Mouse (Mus musculus) neural tube, embryonic 12.5 days (tissue): Measurements from ENCODE around the gene Fis1. TPM values are rescaled to one million over a fixed set of nuclear protein-coding genes. Genes with fewer than 3 reads are reported as not detected.
"Not testable (repeated sequence)": the region's sequence is repeated elsewhere in the genome, so short reads cannot be mapped to it uniquely, and the experiment has no call there.

Source experiments
- ATAC-seq: fragments of 200-750 bp; cut with Nextera tagmentation; 2 replicates; pipeline ENCODE4 v1.8.0; 2017; ENCODE audit warnings: low read depth, mild to moderate bottlenecking, moderate TSS enrichment, moderate library complexity; ENCODE audit not compliant: low FRiP score
- H3K27ac ChIP-seq: fragments of 300-500 bp; sonication (generic); 2 replicates; pipeline ENCODE4 v1.5.1; 2016
- H3K27me3 ChIP-seq: fragments of 300-500 bp; sonication (generic); replicated peaks from 2 replicates; pipeline ENCODE4 v1.6.1; 2016; ENCODE audit warnings: mild to moderate bottlenecking
- H3K36me3 ChIP-seq: fragments of 300-500 bp; sonication (generic); 2 replicates; pipeline ENCODE4 v1.6.1; 2016; ENCODE audit warnings: mild to moderate bottlenecking
- H3K4me1 ChIP-seq: fragments of 300-500 bp; sonication (generic); 2 replicates; pipeline ENCODE4 v1.6.1; 2016
- H3K4me2 ChIP-seq: fragments of 300-500 bp; sonication (generic); replicated peaks from 2 replicates; pipeline ENCODE4 v1.6.1; 2016; ENCODE audit warnings: mild to moderate bottlenecking
- H3K4me3 ChIP-seq: fragments of 300-500 bp; sonication (generic); 2 replicates; pipeline ENCODE4 v1.5.1; 2016
- H3K9ac ChIP-seq: fragments of 300-500 bp; sonication (generic); 2 replicates; pipeline ENCODE4 v1.6.1; 2016; ENCODE audit warnings: mild to moderate bottlenecking
- H3K9me3 ChIP-seq: fragments of 300-500 bp; sonication (generic); 2 replicates; pipeline ENCODE4 v1.6.1; 2016; ENCODE audit warnings: mild to moderate bottlenecking
- WGBS: fragments of 180-500 bp; shearing (Covaris S2); methylation state at CpG from one replicate; pipeline ENCODE4 v1.1.7; 2016; 5-methylcytosine and 5-hydroxymethylcytosine counted together
- polyA plus RNA-seq: library from polyadenylated mRNA; unstranded; fragments of >200 nt; fragmentation: Nextera tagmentation; extraction: Ambion mirVana; gene quantifications from 2 replicates; pipeline ENCODE4 v1.2.1, GENCODE M21; 2016

Fis1 gene
- polyA plus RNA-seq, 1 experiment from 2014 or later = 304 TPM

DNA sequence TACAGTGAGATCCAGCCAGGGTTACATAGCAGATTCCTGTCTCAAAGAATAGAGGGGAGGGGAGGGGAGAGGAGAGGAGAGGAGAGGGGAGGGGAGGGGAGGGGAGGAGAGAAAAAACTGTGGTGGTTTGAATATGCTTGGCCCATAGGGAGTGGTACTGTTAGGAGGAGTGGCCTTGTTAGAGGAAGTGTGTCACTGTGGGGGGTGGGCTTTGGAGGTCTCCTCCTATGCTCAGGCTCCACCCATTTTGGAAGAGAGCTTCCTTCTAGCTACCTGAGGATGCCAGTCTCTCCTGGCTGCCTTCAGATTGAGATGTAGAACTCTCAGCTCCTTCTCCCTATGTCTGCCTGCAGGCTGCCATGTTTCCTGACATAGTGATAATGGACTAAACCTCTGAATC is 5.2 kb upstream of the Fis1 start:
- H3K9ac ChIP-seq = no peak overlapping the region
- H3K36me3 ChIP-seq = no peaks in the 10 kb centered on the region
- no peak overlapping the region for H3K27ac ChIP-seq
- no peak overlapping the region for H3K4me2 ChIP-seq
- H3K4me3 ChIP-seq = no peak overlapping the region
- no peak for ATAC-seq
- no peaks in the 10 kb centered on the region for H3K9me3 ChIP-seq
- 0 out of 2 replicates have a peak, but pooled peaks cover 4% of the 10 kb centered on the region for H3K4me1 ChIP-seq
- H3K27me3 ChIP-seq = no peaks in the 10 kb centered on the region

DNA sequence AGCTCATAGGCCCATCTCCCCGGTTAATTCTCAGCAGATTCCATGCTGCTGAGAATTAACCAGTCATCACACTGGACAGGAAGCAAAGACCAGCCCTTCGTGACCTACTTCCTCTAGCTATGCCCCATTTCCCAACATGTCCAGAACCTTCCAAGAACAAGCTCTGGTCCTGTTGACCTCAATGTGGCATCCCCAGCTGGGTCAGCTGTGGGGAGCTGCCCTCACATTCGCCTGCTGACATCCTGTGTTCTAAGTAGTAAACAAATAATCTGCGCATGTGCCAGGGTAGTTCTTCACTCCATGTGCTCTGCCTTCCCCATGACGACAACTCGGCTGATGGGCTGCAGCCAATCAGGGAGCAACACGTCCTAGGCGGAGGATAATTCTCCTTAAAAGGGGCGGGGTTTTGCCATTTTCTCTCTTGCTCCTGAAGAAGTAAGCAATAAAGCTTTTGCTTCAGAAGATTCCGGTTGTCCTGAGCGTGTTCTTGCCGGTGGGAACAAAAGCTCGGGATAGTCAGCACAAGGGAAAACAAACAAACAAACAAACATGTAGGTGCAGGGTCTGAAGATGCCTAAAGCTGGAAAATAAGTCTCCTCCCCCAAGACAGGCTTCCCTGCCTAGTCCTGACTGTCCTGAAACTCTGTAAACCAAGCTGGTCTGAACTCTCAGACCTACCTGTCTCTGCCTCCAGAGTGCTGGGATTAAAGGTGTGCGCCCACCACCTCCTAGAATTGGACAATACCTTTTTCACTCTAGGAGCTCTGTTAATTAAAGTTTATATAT is 3.3 kb upstream of the Fis1 start:
- H3K27me3 ChIP-seq = not testable (repeated sequence)
- WGBS = 85% methylated on average over 14 of the region's 14 CpGs

DNA sequence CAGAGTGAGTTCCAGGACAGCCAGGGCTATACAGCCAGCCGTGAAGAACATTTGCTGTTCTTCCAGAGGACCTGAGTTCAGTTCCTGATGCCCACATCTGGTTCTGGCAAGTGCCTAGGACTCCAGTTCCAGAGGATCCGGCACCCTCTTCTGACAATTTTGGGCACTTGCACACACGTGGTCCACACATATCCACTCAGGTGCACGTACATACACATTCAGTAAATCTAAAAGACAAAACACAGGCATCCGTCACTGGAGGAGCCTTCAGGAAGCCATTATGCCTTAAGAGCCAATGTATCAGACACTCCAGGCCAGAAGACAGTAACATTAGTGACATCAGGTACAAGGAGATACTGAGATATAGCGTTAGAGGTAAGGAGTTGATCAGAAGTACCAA is 2.6 kb upstream of the Fis1 start:
- no peak overlapping the region for H3K9ac ChIP-seq
- H3K27ac ChIP-seq = no peak overlapping the region
- no peaks in the 10 kb centered on the region; the same call in 1 of the 2 replicates for H3K36me3 ChIP-seq
- ATAC-seq = no peak
- H3K4me2 ChIP-seq = no peak overlapping the region
- H3K4me3 ChIP-seq = no peak overlapping the region
- 92% methylated on average over 6 of the region's 6 CpGs for WGBS
- H3K9me3 ChIP-seq = no peaks in the 10 kb centered on the region
- peaks cover 20% of the 10 kb centered on the region for H3K4me1 ChIP-seq
- no peaks in the 10 kb centered on the region for H3K27me3 ChIP-seq

More for the DNA sequence above, 3.3 kb upstream of the Fis1 start:
- H3K4me2 ChIP-seq, H3K4me3 ChIP-seq, H3K9me3 ChIP-seq, H3K27ac ChIP-seq, ATAC-seq, H3K9ac ChIP-seq, H3K36me3 ChIP-seq: not testable (repeated sequence)
- H3K4me1 ChIP-seq = peaks cover 13% of the 10 kb centered on the region

DNA sequence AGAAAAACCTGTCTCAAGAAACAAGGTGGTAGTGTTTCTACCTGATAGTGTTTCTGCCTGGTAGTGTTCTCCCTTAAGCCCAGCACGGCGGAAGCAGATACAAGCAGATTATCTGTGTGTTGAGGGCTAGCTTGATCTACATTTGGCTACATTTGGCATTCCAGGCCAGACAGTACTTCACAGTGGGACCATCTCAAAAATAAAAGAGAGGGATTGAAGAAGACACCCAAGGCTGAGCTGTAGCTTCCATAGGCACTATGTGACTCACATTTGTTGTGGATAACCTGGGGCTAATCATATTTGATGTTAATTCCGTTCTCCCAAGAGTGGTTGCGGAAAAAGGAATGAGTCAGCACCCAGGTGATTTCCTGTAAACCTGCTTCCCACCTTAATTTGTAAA is 922 bp upstream of the Fis1 start:
- Histone ChIP-seq H3K27ac (no peak overlapping the region), H3K9me3 (no peaks in the 10 kb centered on the region), H3K4me1 (peaks cover 22% of the 10 kb centered on the region), H3K4me2 (no peak overlapping the region), H3K4me3 (no peak overlapping the region), H3K9ac (no peak overlapping the region), H3K27me3 (no peaks in the 10 kb centered on the region), H3K36me3 (peaks cover 8% of the 10 kb centered on the region)
- 85% methylated on average over 4 of the region's 4 CpGs for WGBS
- ATAC-seq = no peak

DNA sequence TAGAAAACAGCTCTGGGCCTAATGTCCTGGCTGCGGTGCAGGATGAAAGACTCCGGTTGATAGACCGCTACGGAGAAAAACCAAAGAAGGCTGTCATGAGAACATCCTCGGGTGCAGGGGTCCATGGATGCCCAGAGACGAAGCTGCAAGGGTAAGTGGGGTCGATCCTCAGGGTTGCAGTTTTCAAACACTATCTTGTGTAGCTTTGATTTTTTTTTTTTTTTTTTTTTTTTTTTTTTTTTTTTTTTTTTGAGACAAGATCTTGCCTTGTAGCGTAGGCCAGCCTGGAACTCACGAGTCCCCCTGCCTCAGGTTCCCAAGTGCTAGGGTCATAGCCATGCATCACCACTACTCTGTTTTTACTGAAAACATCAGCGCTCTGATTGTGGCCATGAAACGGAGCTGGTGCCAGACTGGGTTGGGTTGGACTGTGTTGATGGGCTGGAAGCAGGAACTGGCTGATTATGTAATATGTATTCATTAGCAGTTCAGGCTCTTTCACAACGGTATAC is 421 bp downstream of the Fis1 start:
- Histone ChIP-seq H3K36me3 (peaks cover 14% of the 10 kb centered on the region), H3K27ac (no peak overlapping the region; the same call in 1 of the 2 replicates), H3K9me3 (no peaks in the 10 kb centered on the region), H3K4me2 (peak overlapping the region; percentile 78), H3K27me3 (no peaks in the 10 kb centered on the region), H3K9ac (peak overlapping the region; percentile 78), H3K4me3 (peak overlapping the region; percentile 69), H3K4me1 (peaks cover 22% of the 10 kb centered on the region)
- peak; percentile 31 for ATAC-seq
- WGBS = 4% methylated on average over 12 of the region's 12 CpGs

DNA sequence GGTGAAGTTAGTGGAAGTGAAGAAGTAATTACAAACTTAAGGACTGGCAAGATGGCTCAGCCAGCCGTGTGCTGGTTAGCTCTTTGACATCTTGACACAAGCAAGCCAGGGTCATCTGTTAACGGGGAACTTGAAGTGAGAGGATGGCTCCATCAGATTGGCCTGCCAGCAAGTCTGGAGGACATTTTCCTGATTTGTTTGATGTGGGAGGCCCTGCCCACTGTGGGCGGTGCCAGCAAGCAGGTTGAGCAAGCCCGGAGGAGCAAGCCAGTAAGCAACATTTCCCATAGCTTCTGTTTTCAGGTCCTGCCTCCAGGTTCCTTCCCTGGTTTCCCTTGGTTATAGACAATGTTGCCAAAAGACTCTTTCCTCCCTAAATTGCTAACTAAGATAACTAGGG is 2.5 kb downstream of the Fis1 start:
- H3K27me3 ChIP-seq = no peaks in the 10 kb centered on the region
- no peak overlapping the region for H3K9ac ChIP-seq
- H3K4me3 ChIP-seq = no peak overlapping the region
- no peak overlapping the region for H3K4me2 ChIP-seq
- ATAC-seq = no peak
- no peaks in the 10 kb centered on the region for H3K9me3 ChIP-seq
- H3K27ac ChIP-seq = no peak overlapping the region
- peaks cover 14% of the 10 kb centered on the region for H3K36me3 ChIP-seq
- WGBS = 75% methylated on average over 4 of the region's 4 CpGs
- peaks cover 22% of the 10 kb centered on the region for H3K4me1 ChIP-seq

DNA sequence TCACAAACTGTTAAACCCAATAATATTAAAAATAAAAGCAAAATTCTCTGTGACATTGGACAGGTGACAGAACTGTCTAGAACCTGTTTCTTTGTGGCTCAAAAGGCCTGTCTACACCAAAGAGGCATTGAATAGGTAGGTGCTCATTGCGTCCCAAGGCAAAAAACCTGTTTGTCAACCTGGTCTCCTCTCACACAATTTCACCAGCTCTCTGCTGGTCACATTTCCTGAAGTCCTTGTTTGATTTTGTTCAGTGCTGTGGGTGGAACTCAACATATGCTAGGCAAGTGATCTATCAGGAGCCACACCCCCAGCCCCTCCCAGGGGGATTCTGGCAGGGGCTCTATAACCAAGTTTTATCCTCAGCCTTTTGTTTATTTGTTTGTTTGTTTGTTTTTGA is 4.2 kb downstream of the Fis1 start:
- peaks cover 29% of the 10 kb centered on the region for H3K4me1 ChIP-seq
- ATAC-seq = no peak

DNA sequence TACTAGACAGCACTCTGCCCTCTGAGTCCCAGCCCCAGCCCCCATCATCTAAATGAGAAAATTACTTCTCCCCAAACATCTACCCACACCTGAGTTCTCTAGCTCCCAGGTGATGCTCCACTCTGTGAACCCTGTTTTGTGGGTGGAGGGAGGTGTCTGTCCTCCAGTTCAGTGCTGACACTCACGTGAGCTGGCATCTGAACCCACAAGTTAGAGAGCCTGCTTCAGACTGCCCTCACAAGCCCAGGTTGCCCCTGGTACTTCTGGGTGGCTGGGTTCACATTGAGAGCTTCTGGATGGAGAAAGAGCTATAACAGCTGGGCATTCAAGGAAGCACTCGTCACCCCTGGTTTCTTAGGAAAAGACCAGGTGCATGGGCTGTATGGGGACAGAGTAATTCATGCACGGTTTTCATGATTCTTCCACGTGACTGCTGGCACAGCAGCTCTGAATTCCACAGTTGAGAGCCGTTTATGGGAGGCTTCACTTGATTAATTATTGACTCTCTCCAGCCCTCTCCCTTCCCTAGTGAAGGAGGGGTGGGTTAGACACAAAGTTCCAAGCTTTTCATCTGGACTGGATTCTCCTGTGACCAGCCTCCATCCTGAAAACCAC is 6.0 kb downstream of the Fis1 start:
- 67% methylated on average over 5 of the region's 5 CpGs for WGBS
- peaks cover 32% of the 10 kb centered on the region for H3K4me1 ChIP-seq
- no peak for ATAC-seq
- H3K36me3 ChIP-seq = peaks cover 26% of the 10 kb centered on the region
- no peaks in the 10 kb centered on the region for H3K27me3 ChIP-seq
- H3K4me2 ChIP-seq = no peak overlapping the region
- no peak overlapping the region for H3K27ac ChIP-seq
- H3K9me3 ChIP-seq = no peaks in the 10 kb centered on the region
- H3K9ac ChIP-seq = no peak overlapping the region
- no peak overlapping the region for H3K4me3 ChIP-seq

More for the DNA sequence above, 4.2 kb downstream of the Fis1 start:
- no peak overlapping the region for H3K27ac ChIP-seq
- 86% methylated on average over 1 of the region's 1 CpGs for WGBS
- H3K9me3 ChIP-seq = no peaks in the 10 kb centered on the region
- peaks cover 14% of the 10 kb centered on the region for H3K36me3 ChIP-seq
- H3K4me2 ChIP-seq = no peak overlapping the region
- no peak overlapping the region for H3K9ac ChIP-seq
- H3K4me3 ChIP-seq = no peak overlapping the region
- no peaks in the 10 kb centered on the region for H3K27me3 ChIP-seq

DNA sequence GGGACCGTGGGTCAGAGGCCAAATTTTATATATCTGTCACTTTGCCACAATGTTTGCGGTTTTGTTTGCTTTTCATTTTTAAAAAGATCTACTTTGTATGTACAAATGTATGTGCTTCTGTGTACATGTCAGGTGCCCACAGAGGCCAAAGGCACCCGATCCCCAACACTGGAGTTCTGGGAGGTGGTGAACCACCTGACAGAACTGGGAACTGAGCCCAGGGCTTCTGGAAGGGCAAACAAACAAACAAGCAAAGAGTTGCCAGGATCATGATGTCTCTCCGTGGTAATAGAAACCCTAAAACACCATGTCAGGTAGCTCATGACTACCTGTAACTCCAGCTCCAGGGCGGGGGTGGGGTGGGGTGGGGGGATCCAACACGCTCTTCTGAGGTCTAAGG is 7.0 kb downstream of the Fis1 start:
- Histone ChIP-seq H3K9ac (no peak overlapping the region), H3K4me1 (peaks cover 23% of the 10 kb centered on the region), H3K4me2 (no peak overlapping the region), H3K4me3 (no peak overlapping the region), H3K9me3 (no peaks in the 10 kb centered on the region), H3K27ac (no peak overlapping the region), H3K27me3 (no peaks in the 10 kb centered on the region), H3K36me3 (peaks cover 35% of the 10 kb centered on the region)
- WGBS = 92% methylated on average over 6 of the region's 6 CpGs
- ATAC-seq = no peak

DNA sequence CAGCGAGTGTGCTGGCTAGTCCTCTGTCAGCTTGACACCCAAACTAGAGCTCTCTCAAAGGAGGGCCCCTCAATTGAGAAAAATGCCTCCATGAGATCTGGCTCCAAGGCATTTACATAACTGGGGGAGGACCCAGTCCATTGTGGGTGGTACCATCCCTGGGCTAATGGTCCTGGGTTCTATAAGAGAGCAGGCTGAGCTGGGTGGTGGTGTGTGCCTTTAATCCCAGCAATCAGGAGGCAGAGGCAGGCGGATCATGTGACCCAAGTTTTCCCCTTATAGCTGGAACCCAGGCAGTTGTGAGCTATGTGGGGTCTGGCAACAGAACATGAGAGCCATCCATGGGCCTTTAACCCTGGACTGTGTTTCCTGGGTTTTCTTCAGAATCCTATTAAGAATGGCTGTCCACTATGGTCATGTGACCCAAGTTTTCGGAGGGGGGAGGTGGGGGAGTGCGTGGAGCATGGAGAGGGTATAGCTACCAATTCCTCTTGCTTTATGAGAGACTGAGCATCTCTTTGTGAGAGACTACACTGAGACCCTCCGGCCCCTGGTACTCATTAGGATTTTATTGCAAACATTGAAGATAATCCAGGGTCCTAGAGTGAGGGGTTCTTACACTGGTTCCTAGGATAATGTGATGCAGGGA is 8.4 kb downstream of the Fis1 start:
- Histone ChIP-seq H3K4me3 (peak overlapping the region; percentile 51), H3K36me3 (peaks cover 48% of the 10 kb centered on the region), H3K27ac (peak overlapping the region; percentile 8; the same call in 1 of the 2 replicates), H3K9ac (peak overlapping the region; percentile 63), H3K27me3 (no peaks in the 10 kb centered on the region), H3K9me3 (no peaks in the 10 kb centered on the region), H3K4me1 (peaks cover 25% of the 10 kb centered on the region), H3K4me2 (peak overlapping the region; percentile 84)
- WGBS = 22% methylated on average over 5 of the region's 5 CpGs
- ATAC-seq = peak; percentile 29; the same call in 1 of the 2 replicates

DNA sequence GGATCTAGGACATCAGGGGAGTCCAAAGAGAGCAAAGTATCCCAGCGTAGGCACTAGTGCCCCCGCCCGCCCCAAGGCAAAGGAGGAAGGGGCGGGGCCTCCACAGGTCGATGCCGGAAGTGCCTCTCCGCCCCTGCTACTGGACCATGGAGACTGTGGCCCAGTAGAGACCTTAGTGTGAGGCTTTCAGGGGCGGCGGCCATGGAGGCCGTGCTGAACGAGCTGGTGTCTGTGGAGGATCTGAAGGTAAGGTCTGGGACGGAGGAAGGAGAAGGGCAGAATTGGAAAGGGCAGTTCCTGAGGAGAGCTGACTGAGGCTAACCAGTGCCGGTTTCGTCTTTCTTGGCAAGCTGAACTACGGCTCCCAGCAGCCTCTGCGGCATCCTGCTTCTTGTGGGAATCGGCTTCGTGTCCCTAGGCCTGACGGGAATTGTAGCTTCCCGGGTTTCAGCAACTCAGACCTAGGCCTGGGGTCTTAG is 8.9 kb downstream of the Fis1 start:
- H3K9me3 ChIP-seq = no peaks in the 10 kb centered on the region
- WGBS = under 1% methylated on average over 20 of the region's 20 CpGs
- peaks cover 48% of the 10 kb centered on the region for H3K36me3 ChIP-seq
- H3K27me3 ChIP-seq = no peaks in the 10 kb centered on the region
- H3K4me1 ChIP-seq = peaks cover 28% of the 10 kb centered on the region
- H3K27ac ChIP-seq = peak overlapping the region; percentile 34; the same call in 1 of the 2 replicates
- peak overlapping the region; percentile 63 for H3K9ac ChIP-seq
- peak; percentile 93 for ATAC-seq
- peak overlapping the region; percentile 84 for H3K4me2 ChIP-seq
- H3K4me3 ChIP-seq = peak overlapping the region; percentile 51

DNA sequence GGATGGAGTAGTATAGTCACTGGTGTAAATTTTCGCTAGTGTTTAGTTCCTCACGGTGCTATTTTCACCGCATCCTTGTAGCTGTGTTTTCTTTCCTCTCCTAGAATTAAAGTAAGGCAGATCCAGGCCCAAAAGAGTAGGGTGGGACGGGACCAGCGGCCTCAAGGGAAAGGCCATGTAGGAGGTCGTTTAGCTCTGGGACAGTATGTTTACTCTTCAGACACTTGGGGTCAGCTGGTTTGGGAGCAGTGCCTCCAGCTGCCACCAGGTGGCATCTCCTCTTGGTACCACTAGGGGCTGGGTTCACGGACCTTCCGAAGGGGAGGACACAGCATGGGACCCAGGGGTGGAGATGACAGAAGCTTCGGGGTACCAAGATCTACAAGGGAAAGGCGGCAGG is 9.4 kb downstream of the Fis1 start:
- Histone ChIP-seq H3K4me3 (peak overlapping the region; percentile 51), H3K36me3 (peaks cover 44% of the 10 kb centered on the region), H3K4me1 (peaks cover 28% of the 10 kb centered on the region), H3K9me3 (no peaks in the 10 kb centered on the region), H3K27me3 (no peaks in the 10 kb centered on the region), H3K4me2 (peak overlapping the region; percentile 84), H3K27ac (peak overlapping the region; percentile 34; the same call in 1 of the 2 replicates), H3K9ac (peak overlapping the region; percentile 63)
- 2% methylated on average over 10 of the region's 10 CpGs for WGBS
- peak; percentile 79 for ATAC-seq
